Mouse (Mus musculus) urinary bladder, adult 18-20 months (tissue): ENCODE measurements around the gene Olfr718-ps1.
"Not testable (repeated sequence)": the region's sequence is repeated elsewhere in the genome, so short reads cannot be mapped to it uniquely, and the experiment has no call there.

ENCODE experiments used
- DNase-seq, 2 experiments: peaks; one replicate each; pipeline ENCODE4 v3.0.0; 2022; ENCODE audit warnings: low spot score in 2 of 2, mixed read lengths in 2 of 2

Olfr718-ps1 gene

GRCm38 (mm10) chr5:143147481-143147880 lies at the start of gene Olfr718-ps1:
Gene Olfr718-ps1, minus strand, starts transcription at chr5:143147581.
- DNase-seq: no peak

GRCm38 (mm10) chr5:143196506-143196905 lies 49.1 kb upstream of the Olfr718-ps1 start:
- DNase-seq: no peak

- DNase-seq: no peak
Observed at GRCm38 (mm10) chr5:143195166-143195565, 47.8 kb upstream of the Olfr718-ps1 start.

- DNase-seq: not testable (repeated sequence)
Observed at GRCm38 (mm10) chr5:143194747-143195146, 47.4 kb upstream of the Olfr718-ps1 start.

- no peak for DNase-seq
Observed at GRCm38 (mm10) chr5:143192806-143193205, 45.4 kb upstream of the Olfr718-ps1 start.

GRCm38 (mm10) chr5:143188014-143188413 lies 40.6 kb upstream of the Olfr718-ps1 start:
- DNase-seq: not testable (repeated sequence)

GRCm38 (mm10) chr5:143180255-143181076 lies 33.1 kb upstream of the Olfr718-ps1 start, which contains the start of the genes Rbak and Spdye4b:
Gene Rbak, minus strand, starts transcription at chr5:143180775.
Gene Spdye4b, plus strand, starts transcription at chr5:143181017.
- peak; percentile 79 to 92 for DNase-seq

- no peak for DNase-seq
Observed at GRCm38 (mm10) chr5:143179179-143179578, 31.8 kb upstream of the Olfr718-ps1 start.

GRCm38 (mm10) chr5:143177541-143178200 lies 30.3 kb upstream of the Olfr718-ps1 start:
- no peak for DNase-seq

- DNase-seq: no peak
Observed at GRCm38 (mm10) chr5:143175970-143176369, 28.6 kb upstream of the Olfr718-ps1 start.

GRCm38 (mm10) chr5:143165508-143166070 lies 18.2 kb upstream of the Olfr718-ps1 start:
- peak in 1 of 2 experiments; percentile 20 for DNase-seq

- no peak for DNase-seq
Observed at GRCm38 (mm10) chr5:143155534-143155933, 8.2 kb upstream of the Olfr718-ps1 start.

GRCm38 (mm10) chr5:143153756-143154155 lies 6.4 kb upstream of the Olfr718-ps1 start:
- DNase-seq: no peak

- no peak for DNase-seq
Observed at GRCm38 (mm10) chr5:143150044-143150443, 2.7 kb upstream of the Olfr718-ps1 start.

GRCm38 (mm10) chr5:143149536-143149935 lies 2.2 kb upstream of the Olfr718-ps1 start:
- no peak for DNase-seq

GRCm38 (mm10) chr5:143148661-143149060 lies 1.3 kb upstream of the Olfr718-ps1 start:
- DNase-seq: no peak

GRCm38 (mm10) chr5:143137580-143137979 lies 9.8 kb downstream of the Olfr718-ps1 start:
- no peak for DNase-seq

GRCm38 (mm10) chr5:143135042-143135441 lies 12.3 kb downstream of the Olfr718-ps1 start:
- DNase-seq: no peak

GRCm38 (mm10) chr5:143134216-143135010 lies 13.0 kb downstream of the Olfr718-ps1 start:
- not testable (repeated sequence) for DNase-seq

GRCm38 (mm10) chr5:143132935-143133514 lies 14.4 kb downstream of the Olfr718-ps1 start:
- DNase-seq: no peak

GRCm38 (mm10) chr5:143130342-143130741 lies 17.0 kb downstream of the Olfr718-ps1 start:
- DNase-seq: no peak
